Mouse (Mus musculus) bone marrow, adult 2 months (tissue): ENCODE measurements around the gene Dmap1. TPM values are rescaled to one million over a fixed set of nuclear protein-coding genes. Genes with fewer than 3 reads are reported as not detected.

ENCODE experiments used
- H3K27ac ChIP-seq: fragments of 200-500 bp; 2 replicates; pipeline ENCODE4 v1.5.1; 2012; ENCODE audit warnings: low read depth, mild to moderate bottlenecking, control low read depth, inconsistent platforms, low read length; ENCODE audit not compliant: control insufficient read depth, poor library complexity, insufficient read depth
- H3K4me1 ChIP-seq: fragments of 200-500 bp; 2 replicates; pipeline ENCODE4 v1.6.1; 2011; ENCODE audit warnings: low read length; ENCODE audit not compliant: control insufficient read depth, insufficient read depth
- H3K4me3 ChIP-seq: fragments of 200-500 bp; replicated peaks from 2 replicates; pipeline ENCODE3; 2011; ENCODE audit warnings: mild to moderate bottlenecking, low read depth, low read length, control low read depth; ENCODE audit not compliant: control insufficient read depth
- CTCF ChIP-seq: fragments of 200-500 bp; IDR thresholded peaks from 2 replicates; pipeline ENCODE4 v1.5.1; 2011; ENCODE audit warnings: low read length, control low read depth; ENCODE audit not compliant: control insufficient read depth, insufficient read depth
- POLR2A ChIP-seq: fragments of 200-500 bp; IDR thresholded peaks from 2 replicates; pipeline ENCODE4 v1.6.1; 2011; ENCODE audit warnings: low read depth, mild to moderate bottlenecking, control low read depth, low read length, borderline replicate concordance; ENCODE audit not compliant: control insufficient read depth
- WGBS: fragments of 180-500 bp; shearing (Covaris S2); methylation state at CpG from one replicate; pipeline ENCODE4 v1.1.7; 2018; 5-methylcytosine and 5-hydroxymethylcytosine counted together
- polyA plus RNA-seq: library from polyadenylated mRNA; stranded (reverse); fragments of >200 nt; gene quantifications from 2 replicates; pipeline ENCODE4 v1.2.4, GENCODE M21; 2011; ENCODE audit warnings: low replicate concordance; ENCODE audit not compliant: missing spikeins, insufficient read depth, insufficient read length

The Dmap1 gene
- polyA plus RNA-seq, 1 experiment = 29.7 TPM

DNA sequence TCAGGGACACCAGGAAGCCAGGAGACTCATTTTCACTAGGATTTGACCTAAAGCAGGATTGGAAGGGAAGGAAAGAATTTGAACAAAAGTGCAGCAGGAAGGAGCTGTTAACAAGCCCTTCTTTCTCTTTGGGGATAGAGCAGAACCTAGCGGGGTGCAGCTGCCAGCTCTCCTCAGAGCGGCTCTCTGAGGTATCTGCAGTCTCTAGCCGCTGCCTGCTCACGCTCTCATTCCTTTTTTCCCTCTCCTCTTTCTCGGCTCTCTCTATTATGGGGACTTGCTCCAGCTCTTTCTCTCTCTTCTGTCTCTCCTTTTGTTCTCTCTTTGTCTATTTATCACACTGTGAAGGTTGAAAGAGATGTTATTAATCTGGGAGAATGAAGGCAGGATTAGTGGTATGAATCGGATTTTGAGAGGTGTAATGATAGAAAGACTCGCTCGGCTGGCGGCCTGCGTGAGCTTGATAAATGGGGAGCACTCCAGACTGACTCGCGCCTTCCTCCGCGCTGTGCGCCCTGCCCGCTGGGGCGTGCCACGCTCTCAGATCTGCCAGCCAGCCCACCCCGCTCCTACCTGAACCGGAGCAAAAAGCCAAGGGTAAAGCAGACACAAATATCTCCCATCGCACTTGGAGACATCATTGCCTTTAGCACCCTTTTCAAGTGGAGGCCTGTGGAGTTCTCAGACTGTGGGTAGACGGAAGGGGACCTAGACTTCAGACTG lies 45.0 kb downstream of the Dmap1 start:
- 84% methylated on average over 22 of the region's 22 CpGs for WGBS
- no peaks in the 10 kb centered on the region for H3K4me1 ChIP-seq

GRCm38 (mm10) chr4:117636152-117636551 lies 45.9 kb downstream of the Dmap1 start:
- TF ChIP-seq CTCF = no peak
- no peak for TF ChIP-seq POLR2A
- Histone ChIP-seq H3K4me3 (no peak overlapping the region), H3K27ac (no peak overlapping the region), H3K4me1 (no peaks in the 10 kb centered on the region)
- WGBS = 84% methylated on average over 4 of the region's 4 CpGs

More for the DNA sequence above, 45.0 kb downstream of the Dmap1 start:
- Histone ChIP-seq H3K4me3 (no peak overlapping the region), H3K27ac (no peak overlapping the region)
- no peak for TF ChIP-seq POLR2A
- TF ChIP-seq CTCF = no peak

GRCm38 (mm10) chr4:117634642-117635041 lies 47.4 kb downstream of the Dmap1 start:
- Histone ChIP-seq H3K4me1 (no peaks in the 10 kb centered on the region), H3K27ac (no peak overlapping the region), H3K4me3 (no peak overlapping the region)
- no peak for TF ChIP-seq CTCF
- TF ChIP-seq POLR2A = no peak
- WGBS = 62% methylated on average over 7 of the region's 7 CpGs

DNA sequence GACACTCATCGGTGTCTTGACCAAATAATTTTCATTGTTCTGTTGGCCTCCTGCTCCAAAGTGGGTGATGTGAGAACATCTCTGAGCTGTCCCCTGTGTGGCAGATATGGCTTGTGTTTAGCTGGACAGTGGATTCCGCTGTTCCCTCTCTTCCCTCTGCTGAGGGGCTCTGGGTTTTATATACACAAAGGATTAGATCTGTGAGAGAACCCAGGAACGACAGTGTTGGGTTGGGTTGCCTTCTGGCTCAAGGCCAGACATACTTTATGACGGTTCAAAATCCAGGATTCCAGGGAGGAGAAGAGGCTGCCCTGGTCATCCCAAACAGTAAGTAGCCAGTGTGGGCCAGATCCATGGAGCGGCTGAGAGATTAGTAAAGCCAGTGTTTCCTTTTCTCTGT lies 48.5 kb downstream of the Dmap1 start:
- Histone ChIP-seq H3K4me3 (no peak overlapping the region), H3K27ac (no peak overlapping the region), H3K4me1 (no peaks in the 10 kb centered on the region)
- TF ChIP-seq CTCF (no peak), POLR2A (no peak)
- 87% methylated on average over 5 of the region's 5 CpGs for WGBS

- Histone ChIP-seq H3K4me3 (no peak overlapping the region), H3K4me1 (no peaks in the 10 kb centered on the region), H3K27ac (no peak overlapping the region)
- WGBS = 85% methylated on average over 6 of the region's 6 CpGs
- TF ChIP-seq POLR2A = no peak
- no peak for TF ChIP-seq CTCF
Measured at GRCm38 (mm10) chr4:117630053-117630670, 51.9 kb downstream of the Dmap1 start.

DNA sequence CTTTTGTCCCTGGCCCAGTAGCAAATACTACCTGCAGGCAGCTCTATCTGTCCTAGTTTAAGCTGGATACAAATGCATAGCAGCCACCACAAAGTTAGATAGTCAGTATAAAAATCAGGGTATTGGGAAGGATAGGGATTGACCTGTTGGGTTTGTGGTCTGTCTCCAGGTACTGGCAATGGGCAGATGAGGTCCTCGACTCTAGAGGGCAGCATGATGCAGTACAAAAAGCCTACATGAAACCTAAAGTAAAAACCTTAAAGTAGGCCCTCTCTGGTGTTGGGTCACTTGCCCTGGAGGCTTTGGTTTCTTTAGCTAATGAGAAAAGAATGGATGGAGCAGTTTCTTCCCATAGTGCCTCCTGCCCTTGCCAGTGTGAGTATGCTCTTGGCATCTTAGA lies 53.6 kb downstream of the Dmap1 start:
- Histone ChIP-seq H3K4me1 (no peaks in the 10 kb centered on the region), H3K4me3 (no peak overlapping the region), H3K27ac (no peak overlapping the region)
- WGBS = 49% methylated on average over 1 of the region's 1 CpGs
- TF ChIP-seq CTCF = no peak
- TF ChIP-seq POLR2A = no peak

Other genes with a start within 250 kb of the Dmap1 start
- 44.5 and 49.6 TPM in 2 replicates for gene Rnf220, start 185.2 kb downstream of the Dmap1 start, polyA plus RNA-seq
- gene Eri3, start 131.9 kb downstream of the Dmap1 start, polyA plus RNA-seq = 22.4 and 27.5 TPM in 2 replicates
- not detected in 2 replicates for gene Gm12845, start 42.1 kb upstream of the Dmap1 start, polyA plus RNA-seq
- gene Klf17, start 83.4 kb upstream of the Dmap1 start, polyA plus RNA-seq = not detected in 2 replicates
- 87.0 and 92.4 TPM in 2 replicates for gene Slc6a9, start 152.2 kb upstream of the Dmap1 start, polyA plus RNA-seq
- gene Ccdc24, start 190.3 kb upstream of the Dmap1 start, polyA plus RNA-seq = 1.1 TPM in 1 of 2 replicates, not detected in the other
- 1.6 and 2.4 TPM in 2 replicates for gene B4galt2, start 201.2 kb upstream of the Dmap1 start, polyA plus RNA-seq
- gene Atp6v0b, start 205.1 kb upstream of the Dmap1 start, polyA plus RNA-seq = 227 and 442 TPM in 2 replicates
- gene Dph2, start 209.8 kb upstream of the Dmap1 start, polyA plus RNA-seq = 4.7 and 7.0 TPM in 2 replicates
- gene Ipo13, start 232.7 kb upstream of the Dmap1 start, polyA plus RNA-seq = 58.8 and 93.1 TPM in 2 replicates
- 4.0 and 5.4 TPM in 2 replicates for gene Artn, start 247.5 kb upstream of the Dmap1 start, polyA plus RNA-seq